Mouse (Mus musculus) embryo, embryonic 10 days (tissue): ENCODE results near the gene Wdfy1.

Source experiments
- DNase-seq: peaks from one replicate; pipeline ENCODE4 v3.0.0-alpha.2; 2015; ENCODE audit warnings: low spot score

Wdfy1 gene

GRCm38 (mm10) chr1:79711147-79712126 is 64.5 kb downstream of the Wdfy1 start:
- DNase-seq, result no peak

GRCm38 (mm10) chr1:79710678-79711077 is 65.3 kb downstream of the Wdfy1 start:
- DNase-seq, result no peak

- DNase-seq, result no peak
These were observed 65.7 kb downstream of the Wdfy1 start for GRCm38 (mm10) chr1:79710216-79710615.

GRCm38 (mm10) chr1:79707383-79707782 is 68.6 kb downstream of the Wdfy1 start:
- no peak for DNase-seq

GRCm38 (mm10) chr1:79706707-79707106 is 69.2 kb downstream of the Wdfy1 start:
- DNase-seq, result no peak

- no peak for DNase-seq
These were observed 71.3 kb downstream of the Wdfy1 start for GRCm38 (mm10) chr1:79704672-79705071.

GRCm38 (mm10) chr1:79703520-79703919 is 72.4 kb downstream of the Wdfy1 start:
- DNase-seq, result no peak

- DNase-seq, result no peak
These were observed 77.4 kb downstream of the Wdfy1 start for GRCm38 (mm10) chr1:79698506-79698905.

GRCm38 (mm10) chr1:79697382-79697781 is 78.6 kb downstream of the Wdfy1 start:
- peak; percentile 10 for DNase-seq

GRCm38 (mm10) chr1:79696933-79697332 is 79.0 kb downstream of the Wdfy1 start:
- DNase-seq, result no peak

GRCm38 (mm10) chr1:79692482-79692881 is 83.5 kb downstream of the Wdfy1 start:
- DNase-seq, result no peak

- DNase-seq, result no peak
These were observed 88.7 kb downstream of the Wdfy1 start for GRCm38 (mm10) chr1:79687254-79687653.

GRCm38 (mm10) chr1:79684027-79684426 is 91.9 kb downstream of the Wdfy1 start:
- DNase-seq, result no peak

- peak; percentile 16 for DNase-seq
These were observed 93.0 kb downstream of the Wdfy1 start for GRCm38 (mm10) chr1:79682936-79683335.

GRCm38 (mm10) chr1:79680777-79681176 is 95.2 kb downstream of the Wdfy1 start:
- no peak for DNase-seq

- DNase-seq, result no peak
These were observed 97.7 kb downstream of the Wdfy1 start for GRCm38 (mm10) chr1:79678117-79678684.

- DNase-seq, result no peak
These were observed 100.2 kb downstream of the Wdfy1 start for GRCm38 (mm10) chr1:79675716-79676115.

- DNase-seq, result peak; percentile 82
These were observed 104.2 kb downstream of the Wdfy1 start, which contains the start of gene Ap1s3 for GRCm38 (mm10) chr1:79671543-79672337. TSS of gene Ap1s3 (minus strand) at chr1:79671972.

GRCm38 (mm10) chr1:79671196-79671542 is 104.8 kb downstream of the Wdfy1 start:
- DNase-seq, result no peak

- DNase-seq, result no peak
These were observed 106.4 kb downstream of the Wdfy1 start for GRCm38 (mm10) chr1:79669419-79669974.

- DNase-seq, result no peak
These were observed 111.0 kb downstream of the Wdfy1 start for GRCm38 (mm10) chr1:79664911-79665310.

GRCm38 (mm10) chr1:79659598-79659997 is 116.3 kb downstream of the Wdfy1 start:
- no peak for DNase-seq
